Mouse (Mus musculus) layer of hippocampus, postnatal 36 days (tissue): ENCODE results near the gene Fubp1. TPM values are rescaled to one million over a fixed set of nuclear protein-coding genes. Genes with fewer than 3 reads are reported as not detected.

Source experiments
- DNase-seq, 2 experiments: peaks; one replicate each; pipeline ENCODE4 v3.0.0; 2022
- total RNA-seq, 2 experiments: library from RNA; stranded (reverse); gene quantifications; 2 replicates each; pipeline ENCODE4 v1.2.3; 2021

Gene Fubp1
- total RNA-seq, 2 experiments from 2014 or later: 124 to 143 TPM

- no peak for DNase-seq
Measured at GRCm38 (mm10) chr3:152238836-152239235, 28.6 kb downstream of the Fubp1 start.

- no peak for DNase-seq
Measured at GRCm38 (mm10) chr3:152239592-152239991, 29.4 kb downstream of the Fubp1 start.

- DNase-seq: no peak
Measured at GRCm38 (mm10) chr3:152241098-152241497, 30.9 kb downstream of the Fubp1 start.

- no peak for DNase-seq
Measured at GRCm38 (mm10) chr3:152243304-152243703, 33.1 kb downstream of the Fubp1 start.

GRCm38 (mm10) chr3:152245273-152245910 lies 35.2 kb downstream of the Fubp1 start:
- DNase-seq: peak; percentile 15 to 23

GRCm38 (mm10) chr3:152247708-152248107 lies 37.5 kb downstream of the Fubp1 start:
- no peak for DNase-seq

GRCm38 (mm10) chr3:152250487-152250886 lies 40.3 kb downstream of the Fubp1 start:
- no peak for DNase-seq

- no peak for DNase-seq
Measured at GRCm38 (mm10) chr3:152257528-152257927, 47.3 kb downstream of the Fubp1 start.

GRCm38 (mm10) chr3:152259409-152259808 lies 49.2 kb downstream of the Fubp1 start:
- DNase-seq: peak; percentile 65 to 66

GRCm38 (mm10) chr3:152260362-152260761 lies 50.1 kb downstream of the Fubp1 start:
- no peak for DNase-seq

GRCm38 (mm10) chr3:152261436-152261835 lies 51.2 kb downstream of the Fubp1 start:
- DNase-seq: no peak

- no peak for DNase-seq
Measured at GRCm38 (mm10) chr3:152261948-152262347, 51.7 kb downstream of the Fubp1 start.

- no peak for DNase-seq
Measured at GRCm38 (mm10) chr3:152264374-152264773, 54.2 kb downstream of the Fubp1 start.

- no peak for DNase-seq
Measured at GRCm38 (mm10) chr3:152264830-152265229, 54.6 kb downstream of the Fubp1 start.

GRCm38 (mm10) chr3:152265351-152266035 lies 55.3 kb downstream of the Fubp1 start:
- peak; percentile 27 to 39 for DNase-seq

GRCm38 (mm10) chr3:152266036-152266421 lies 55.8 kb downstream of the Fubp1 start, which contains the start of gene Nexn:
Nexn (minus strand) TSS chr3:152266350.
- DNase-seq: no peak

- DNase-seq: no peak
Measured at GRCm38 (mm10) chr3:152268099-152268498, 57.9 kb downstream of the Fubp1 start.

- DNase-seq: no peak
Measured at GRCm38 (mm10) chr3:152271071-152271710, 61.0 kb downstream of the Fubp1 start.

GRCm38 (mm10) chr3:152271876-152272275 lies 61.7 kb downstream of the Fubp1 start:
- no peak for DNase-seq

GRCm38 (mm10) chr3:152272974-152273685 lies 62.9 kb downstream of the Fubp1 start:
- no peak for DNase-seq

- no peak for DNase-seq
Measured at GRCm38 (mm10) chr3:152275008-152275407, 64.8 kb downstream of the Fubp1 start.

- DNase-seq: no peak
Measured at GRCm38 (mm10) chr3:152276935-152277334, 66.7 kb downstream of the Fubp1 start.

- no peak for DNase-seq
Measured at GRCm38 (mm10) chr3:152277912-152278311, 67.7 kb downstream of the Fubp1 start.
